Mouse (Mus musculus) ES-Bruce4 (cell line): ENCODE results near the gene Ctbs.

Experiments used
- CTCF ChIP-seq: IDR thresholded peaks from one replicate; pipeline ENCODE4 v1.8.1; 2011; ENCODE audit warnings: low read depth, low read length
- POLR2A ChIP-seq: IDR thresholded peaks from one replicate; pipeline ENCODE4 v1.8.1; 2011; ENCODE audit warnings: low read length; ENCODE audit not compliant: insufficient read depth

DNA sequence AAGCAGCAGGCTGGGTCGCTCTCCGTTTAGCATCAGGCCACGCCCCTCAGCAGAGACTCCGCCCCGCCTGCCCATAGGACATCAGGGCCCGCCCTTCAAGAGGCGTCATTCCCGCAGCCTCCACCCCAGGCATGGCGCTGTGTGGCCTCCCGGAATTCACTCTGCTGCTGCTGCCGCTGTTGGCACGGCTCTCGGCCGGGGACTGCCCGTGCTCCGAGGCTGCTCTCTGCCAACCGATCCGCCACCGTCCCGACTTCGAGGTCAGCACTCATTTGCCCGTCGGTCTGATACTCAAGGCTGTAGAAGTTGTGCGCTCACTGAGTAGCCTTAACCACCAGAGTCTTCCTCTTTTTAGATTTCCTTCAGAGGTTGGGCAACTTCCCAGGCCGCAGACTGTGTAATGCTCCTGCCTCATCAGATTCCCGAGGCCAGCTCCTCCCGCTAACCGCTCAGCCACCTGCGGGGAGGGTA lies 811 bp downstream of the Ctbs start:
- TF ChIP-seq CTCF (no peak), POLR2A (peak; percentile 92)
